Mouse (Mus musculus): Measurements from ENCODE around the gene Rasa3. TPM values are rescaled to one million over a fixed set of nuclear protein-coding genes. Genes with fewer than 3 reads are reported as not detected.

The Rasa3 gene
- polyA plus RNA-seq (2014; fragmentation: Nextera tagmentation; extraction: Ambion mirVana), result 32.6 and 37.3 TPM in 2 replicates

GRCm38 (mm10) chr8:13677413-13677883, at the start of gene Rasa3:
TSS of gene Rasa3 (minus strand) at chr8:13677603.
- peak within 1 kb of the TSS; percentile 78 for H3K4me2 ChIP-seq (replicated peaks)
- ATAC-seq (ENCODE audit: low FRiP score) (peak; percentile 98), DNase-seq (ENCODE audit: low spot score) (peak; percentile 94)
- H3K4me3 ChIP-seq (replicated peaks; ENCODE audit: low read length), result peak within 1 kb of the TSS; percentile 83
- H3K36me3 ChIP-seq (replicated peaks; ENCODE audit: control insufficient read depth, insufficient read depth), result no peaks in the 10 kb centered on the region
- H3K4me1 ChIP-seq (replicated peaks; ENCODE audit: control insufficient read depth, insufficient read depth, low read length), result peaks cover 38% of the 10 kb centered on the region
- no peaks in the 10 kb centered on the region for H3K27me3 ChIP-seq (ENCODE audit: control insufficient read depth, insufficient read depth, low read length)
- WGBS, result under 1% methylated on average over 42 of the region's 42 CpGs
- H3K9me3 ChIP-seq (ENCODE audit: control insufficient read depth, low read length), result no peaks in the 10 kb centered on the region
- H3K9ac ChIP-seq, result peak within 1 kb of the TSS; percentile 81
- peak within 1 kb of the TSS; percentile 94 for H3K27ac ChIP-seq

- H3K4me1 ChIP-seq (replicated peaks; ENCODE audit: control insufficient read depth, insufficient read depth, low read length), result no peaks in the 10 kb centered on the region
- no peak overlapping the region for H3K4me3 ChIP-seq (replicated peaks; ENCODE audit: low read length)
- no peaks in the 10 kb centered on the region for H3K27me3 ChIP-seq (ENCODE audit: control insufficient read depth, insufficient read depth, low read length)
- no peaks in the 10 kb centered on the region for H3K9me3 ChIP-seq (ENCODE audit: control insufficient read depth, low read length)
- H3K27ac ChIP-seq, result no peak overlapping the region
- ATAC-seq (ENCODE audit: low FRiP score) (no peak), DNase-seq (ENCODE audit: low spot score) (peak; percentile 65)
- H3K9ac ChIP-seq, result no peak overlapping the region
- H3K4me2 ChIP-seq (replicated peaks), result no peak overlapping the region
- no peaks in the 10 kb centered on the region for H3K36me3 ChIP-seq (replicated peaks; ENCODE audit: control insufficient read depth, insufficient read depth)
Observed at GRCm38 (mm10) chr8:13725722-13726121, 48.3 kb upstream of the Rasa3 start.

- H3K27ac ChIP-seq, result no peak overlapping the region
- H3K4me1 ChIP-seq (replicated peaks; ENCODE audit: control insufficient read depth, insufficient read depth, low read length), result no peaks in the 10 kb centered on the region
- no peak overlapping the region for H3K4me2 ChIP-seq (replicated peaks)
- no peak overlapping the region for H3K4me3 ChIP-seq (replicated peaks; ENCODE audit: low read length)
- ATAC-seq (ENCODE audit: low FRiP score) (no peak), DNase-seq (ENCODE audit: low spot score) (no peak)
- H3K27me3 ChIP-seq (ENCODE audit: control insufficient read depth, insufficient read depth, low read length), result no peaks in the 10 kb centered on the region
- 90% methylated on average over 8 of the region's 8 CpGs for WGBS
- no peaks in the 10 kb centered on the region for H3K9me3 ChIP-seq (ENCODE audit: control insufficient read depth, low read length)
- no peak overlapping the region for H3K9ac ChIP-seq
- H3K36me3 ChIP-seq (replicated peaks; ENCODE audit: control insufficient read depth, insufficient read depth), result no peaks in the 10 kb centered on the region
Observed at GRCm38 (mm10) chr8:13718980-13719379, 41.6 kb upstream of the Rasa3 start.

GRCm38 (mm10) chr8:13708514-13708913, 31.1 kb upstream of the Rasa3 start:
- Histone ChIP-seq H3K4me1 (replicated peaks; ENCODE audit: control insufficient read depth, insufficient read depth, low read length) (peaks cover 8% of the 10 kb centered on the region; the same call in 1 of the 2 replicates), H3K36me3 (replicated peaks; ENCODE audit: control insufficient read depth, insufficient read depth) (no peaks in the 10 kb centered on the region), H3K27me3 (ENCODE audit: control insufficient read depth, insufficient read depth, low read length) (no peaks in the 10 kb centered on the region), H3K4me2 (replicated peaks) (no peak overlapping the region), H3K9ac (no peak overlapping the region), H3K4me3 (replicated peaks; ENCODE audit: low read length) (no peak overlapping the region), H3K27ac (no peak overlapping the region), H3K9me3 (ENCODE audit: control insufficient read depth, low read length) (no peaks in the 10 kb centered on the region)
- DNase-seq (ENCODE audit: low spot score) (no peak), ATAC-seq (ENCODE audit: low FRiP score) (no peak)
- 93% methylated on average over 5 of the region's 5 CpGs for WGBS

- ATAC-seq (ENCODE audit: low FRiP score), result no peak
- H3K27me3 ChIP-seq (ENCODE audit: control insufficient read depth, insufficient read depth, low read length), result no peaks in the 10 kb centered on the region
- WGBS, result 87% methylated on average over 5 of the region's 5 CpGs
- H3K4me1 ChIP-seq (replicated peaks; ENCODE audit: control insufficient read depth, insufficient read depth, low read length), result peaks cover 8% of the 10 kb centered on the region; the same call in 1 of the 2 replicates
- no peak overlapping the region for H3K4me3 ChIP-seq (replicated peaks; ENCODE audit: low read length)
- no peak overlapping the region for H3K27ac ChIP-seq
- H3K4me2 ChIP-seq (replicated peaks), result no peak overlapping the region
- H3K9ac ChIP-seq, result no peak overlapping the region
- DNase-seq (ENCODE audit: low spot score), result no peak
- H3K36me3 ChIP-seq (replicated peaks; ENCODE audit: control insufficient read depth, insufficient read depth), result no peaks in the 10 kb centered on the region
- no peaks in the 10 kb centered on the region for H3K9me3 ChIP-seq (ENCODE audit: control insufficient read depth, low read length)
Observed at GRCm38 (mm10) chr8:13706918-13707317, 29.5 kb upstream of the Rasa3 start.

GRCm38 (mm10) chr8:13705668-13706067, 28.3 kb upstream of the Rasa3 start, which contains the start of gene Cfap97d2:
TSS of gene Cfap97d2 (plus strand) at chr8:13705889.
- Histone ChIP-seq H3K27ac (peak within 1 kb of the TSS; percentile 76), H3K27me3 (ENCODE audit: control insufficient read depth, insufficient read depth, low read length) (no peaks in the 10 kb centered on the region), H3K4me3 (replicated peaks; ENCODE audit: low read length) (no peak within 1 kb of the TSS), H3K4me2 (replicated peaks) (peak within 1 kb of the TSS; percentile 38), H3K9me3 (ENCODE audit: control insufficient read depth, low read length) (no peaks in the 10 kb centered on the region), H3K9ac (peak within 1 kb of the TSS; percentile 32; the same call in 1 of the 2 replicates), H3K4me1 (replicated peaks; ENCODE audit: control insufficient read depth, insufficient read depth, low read length) (peaks cover 8% of the 10 kb centered on the region; the same call in 1 of the 2 replicates), H3K36me3 (replicated peaks; ENCODE audit: control insufficient read depth, insufficient read depth) (no peaks in the 10 kb centered on the region)
- peak; percentile 81 for DNase-seq (ENCODE audit: low spot score)
- 2% methylated on average over 5 of the region's 5 CpGs for WGBS
- ATAC-seq (ENCODE audit: low FRiP score), result peak; percentile 96

- 85% methylated on average over 4 of the region's 4 CpGs for whole genome bisulfite sequencing
- ATAC-seq (ENCODE audit: low FRiP score), result no peak
- no peak overlapping the region for H3K4me2 ChIP-seq (replicated peaks)
Observed at GRCm38 (mm10) chr8:13704301-13704700, 26.9 kb upstream of the Rasa3 start.

GRCm38 (mm10) chr8:13703756-13704155, 26.4 kb upstream of the Rasa3 start:
- ATAC-seq (ENCODE audit: low FRiP score), result no peak
- no peak overlapping the region for H3K4me3 ChIP-seq (replicated peaks; ENCODE audit: low read length)

More at GRCm38 (mm10) chr8:13704301-13704700, 26.9 kb upstream of the Rasa3 start:
- Histone ChIP-seq H3K4me1 (replicated peaks; ENCODE audit: control insufficient read depth, insufficient read depth, low read length) (peaks cover 8% of the 10 kb centered on the region; the same call in 1 of the 2 replicates), H3K4me3 (replicated peaks; ENCODE audit: low read length) (no peak overlapping the region), H3K27ac (no peak overlapping the region), H3K9me3 (ENCODE audit: control insufficient read depth, low read length) (no peaks in the 10 kb centered on the region), H3K9ac (no peak overlapping the region), H3K36me3 (replicated peaks; ENCODE audit: control insufficient read depth, insufficient read depth) (no peaks in the 10 kb centered on the region), H3K27me3 (ENCODE audit: control insufficient read depth, insufficient read depth, low read length) (no peaks in the 10 kb centered on the region)
- no peak for DNase-seq (ENCODE audit: low spot score)

GRCm38 (mm10) chr8:13702755-13703154, 25.4 kb upstream of the Rasa3 start:
- Histone ChIP-seq H3K4me3 (replicated peaks; ENCODE audit: low read length) (no peak overlapping the region), H3K27me3 (ENCODE audit: control insufficient read depth, insufficient read depth, low read length) (no peaks in the 10 kb centered on the region), H3K36me3 (replicated peaks; ENCODE audit: control insufficient read depth, insufficient read depth) (no peaks in the 10 kb centered on the region), H3K9me3 (ENCODE audit: control insufficient read depth, low read length) (no peaks in the 10 kb centered on the region), H3K4me2 (replicated peaks) (no peak overlapping the region), H3K27ac (no peak overlapping the region), H3K9ac (no peak overlapping the region), H3K4me1 (replicated peaks; ENCODE audit: control insufficient read depth, insufficient read depth, low read length) (peaks cover 8% of the 10 kb centered on the region; the same call in 1 of the 2 replicates)
- DNase-seq (ENCODE audit: low spot score), result no peak
- no peak for ATAC-seq (ENCODE audit: low FRiP score)
- WGBS, result 68% methylated on average over 4 of the region's 4 CpGs

More at GRCm38 (mm10) chr8:13703756-13704155, 26.4 kb upstream of the Rasa3 start:
- 92% methylated on average over 6 of the region's 6 CpGs for WGBS
- Histone ChIP-seq H3K9me3 (ENCODE audit: control insufficient read depth, low read length) (no peaks in the 10 kb centered on the region), H3K27me3 (ENCODE audit: control insufficient read depth, insufficient read depth, low read length) (no peaks in the 10 kb centered on the region), H3K4me2 (replicated peaks) (no peak overlapping the region), H3K36me3 (replicated peaks; ENCODE audit: control insufficient read depth, insufficient read depth) (no peaks in the 10 kb centered on the region), H3K9ac (no peak overlapping the region), H3K27ac (no peak overlapping the region), H3K4me1 (replicated peaks; ENCODE audit: control insufficient read depth, insufficient read depth, low read length) (peaks cover 8% of the 10 kb centered on the region; the same call in 1 of the 2 replicates)
- DNase-seq (ENCODE audit: low spot score), result no peak
